Mouse (Mus musculus) liver, embryonic 14.5 days (tissue): ENCODE results near the gene Elobl.

Experiments used
- CTCF ChIP-seq: IDR thresholded peaks from 2 replicates; pipeline ENCODE4 v1.5.1; 2016; ENCODE audit warnings: antibody characterized with exemption, low read depth, control low read depth
- EP300 ChIP-seq: IDR thresholded peaks from 2 replicates; pipeline ENCODE4 v1.6.1; 2016; ENCODE audit warnings: antibody characterized with exemption, low read depth

DNA sequence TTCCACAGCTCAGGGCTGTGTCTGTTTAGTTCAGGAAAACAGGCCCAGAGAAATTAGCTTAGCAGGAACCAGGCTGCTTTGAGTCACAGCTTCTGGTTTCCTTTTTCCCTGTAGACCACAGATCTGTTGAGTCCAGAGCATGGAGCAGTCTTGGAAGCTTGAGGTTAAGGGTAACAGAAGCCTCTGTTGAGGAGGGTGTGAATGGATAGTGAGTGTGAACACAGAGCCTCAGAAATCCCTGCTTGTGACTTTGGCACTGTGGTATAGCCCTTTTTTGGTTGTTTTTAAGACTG is 33.7 kb upstream of the Elobl start:
- TF ChIP-seq EP300: no peak
- no peak for TF ChIP-seq CTCF
